Mouse (Mus musculus): ENCODE results near the gene Ptges.

Ptges gene

GRCm38 (mm10) chr2:30901646-30902160, 28.0 kb downstream of the Ptges start:
- DNase-seq (ENCODE audit: low spot score): no peak

GRCm38 (mm10) chr2:30899397-30900069, 30.1 kb downstream of the Ptges start:
- no peak for DNase-seq (ENCODE audit: low spot score)

- peak; percentile 24 for DNase-seq (ENCODE audit: low spot score)
These were observed 32.4 kb downstream of the Ptges start for GRCm38 (mm10) chr2:30897291-30897690.

- no peak for DNase-seq (ENCODE audit: low spot score)
These were observed 35.7 kb downstream of the Ptges start for GRCm38 (mm10) chr2:30893946-30894345.

GRCm38 (mm10) chr2:30893399-30893798, 36.3 kb downstream of the Ptges start:
- DNase-seq (ENCODE audit: low spot score): no peak

- DNase-seq (ENCODE audit: low spot score): peak; percentile 41
These were observed 38.7 kb downstream of the Ptges start for GRCm38 (mm10) chr2:30891002-30891401.

- DNase-seq (ENCODE audit: low spot score): peak; percentile 21
These were observed 44.1 kb downstream of the Ptges start for GRCm38 (mm10) chr2:30885453-30886163.

- DNase-seq (ENCODE audit: low spot score): no peak
These were observed 44.8 kb downstream of the Ptges start for GRCm38 (mm10) chr2:30884852-30885373.

- no peak for DNase-seq (ENCODE audit: low spot score)
These were observed 48.4 kb downstream of the Ptges start for GRCm38 (mm10) chr2:30881215-30881614.

GRCm38 (mm10) chr2:30879481-30879880, 50.2 kb downstream of the Ptges start:
- DNase-seq (ENCODE audit: low spot score): no peak

GRCm38 (mm10) chr2:30875621-30876432, 53.8 kb downstream of the Ptges start:
- no peak for DNase-seq (ENCODE audit: low spot score)

- no peak for DNase-seq (ENCODE audit: low spot score)
These were observed 54.6 kb downstream of the Ptges start for GRCm38 (mm10) chr2:30875096-30875495.

- DNase-seq (ENCODE audit: low spot score): no peak
These were observed 55.2 kb downstream of the Ptges start for GRCm38 (mm10) chr2:30874445-30874844.

GRCm38 (mm10) chr2:30872669-30873068, 57.0 kb downstream of the Ptges start:
- peak; percentile 28 for DNase-seq (ENCODE audit: low spot score)

GRCm38 (mm10) chr2:30870863-30871262, 58.8 kb downstream of the Ptges start:
- no peak for DNase-seq (ENCODE audit: low spot score)

- no peak for DNase-seq (ENCODE audit: low spot score)
These were observed 64.2 kb downstream of the Ptges start for GRCm38 (mm10) chr2:30865426-30865825.

GRCm38 (mm10) chr2:30864968-30865381, 64.7 kb downstream of the Ptges start:
- no peak for DNase-seq (ENCODE audit: low spot score)

- no peak for DNase-seq (ENCODE audit: low spot score)
These were observed 66.1 kb downstream of the Ptges start for GRCm38 (mm10) chr2:30863574-30863973.

- no peak for DNase-seq (ENCODE audit: low spot score)
These were observed 67.6 kb downstream of the Ptges start for GRCm38 (mm10) chr2:30862081-30862480.

- DNase-seq (ENCODE audit: low spot score): no peak
These were observed 69.9 kb downstream of the Ptges start for GRCm38 (mm10) chr2:30859782-30860181.

- no peak for DNase-seq (ENCODE audit: low spot score)
These were observed 72.6 kb downstream of the Ptges start for GRCm38 (mm10) chr2:30857076-30857475.

- no peak for DNase-seq (ENCODE audit: low spot score)
These were observed 76.8 kb downstream of the Ptges start for GRCm38 (mm10) chr2:30852771-30853313.
